Mouse (Mus musculus): ENCODE results near the gene Slc35b2. TPM values are rescaled to one million over a fixed set of nuclear protein-coding genes. Genes with fewer than 3 reads are reported as not detected.

The Slc35b2 gene
- polyA plus RNA-seq, 1 experiment from 2014 or later, result 131 TPM

DNA sequence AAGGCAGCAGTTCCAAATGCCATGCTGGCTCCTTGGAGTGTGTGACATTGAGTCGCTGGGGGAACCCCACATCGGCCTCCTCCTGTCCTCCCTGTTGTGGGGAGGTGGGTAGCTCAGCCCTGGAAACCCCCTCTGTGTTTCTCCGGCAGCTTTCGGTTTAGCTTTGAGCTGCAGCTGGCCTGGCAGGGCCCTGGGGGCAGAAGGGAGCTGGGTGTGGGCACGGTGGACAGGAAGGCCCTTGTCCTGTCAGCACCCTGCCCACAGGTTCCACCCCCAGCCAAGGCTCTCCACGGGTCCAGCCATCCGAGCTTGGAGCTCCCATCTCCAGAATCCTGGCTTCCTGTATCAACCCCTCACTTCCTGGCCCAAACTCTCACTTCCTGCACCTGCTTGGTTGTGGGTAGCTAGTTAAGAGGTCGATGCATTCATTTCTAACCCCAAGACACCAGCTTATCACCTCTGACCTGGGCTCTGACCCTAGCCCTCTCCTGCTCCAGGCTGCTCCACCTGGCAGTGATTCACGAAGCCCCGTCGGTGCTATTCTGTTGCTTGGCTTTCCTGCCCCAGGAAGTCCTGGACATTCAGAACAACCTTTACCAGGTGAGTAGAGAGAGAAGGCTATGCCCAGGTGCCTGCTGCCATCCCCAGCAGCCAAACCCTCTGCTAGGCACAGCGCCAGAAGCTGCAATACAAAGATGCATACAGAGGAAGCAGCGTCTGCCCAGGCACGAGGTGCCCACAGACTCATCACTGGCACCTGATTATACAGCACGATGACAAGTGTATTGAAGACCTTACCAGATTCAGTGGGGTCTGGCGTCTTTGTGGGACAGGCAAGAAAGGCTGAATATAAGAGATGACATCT lies 5.4 kb upstream of the Slc35b2 start:
- no peak overlapping the region for H3K9ac ChIP-seq (ENCODE audit: low read length)
- H3K27me3 ChIP-seq (ENCODE audit: control insufficient read depth, insufficient read depth, low read depth, low read length), result peaks cover 11% of the 10 kb centered on the region
- no peak for ATAC-seq (ENCODE audit: low read depth)
- no peak overlapping the region for H3K4me3 ChIP-seq (ENCODE audit: low read length)
- WGBS, result 62% methylated on average over 16 of the region's 16 CpGs
- H3K36me3 ChIP-seq (ENCODE audit: control insufficient read depth, insufficient read depth, low read length), result no peaks in the 10 kb centered on the region
- H3K9me3 ChIP-seq (ENCODE audit: control insufficient read depth, low read length), result no peaks in the 10 kb centered on the region
- no peak overlapping the region for H3K27ac ChIP-seq (ENCODE audit: low read length)
- H3K4me1 ChIP-seq (replicated peaks; ENCODE audit: control insufficient read depth, insufficient read depth, low read length), result peaks cover 6% of the 10 kb centered on the region; the same call in 1 of the 2 replicates
- no peak overlapping the region for H3K4me2 ChIP-seq (ENCODE audit: low read depth, low read length)

DNA sequence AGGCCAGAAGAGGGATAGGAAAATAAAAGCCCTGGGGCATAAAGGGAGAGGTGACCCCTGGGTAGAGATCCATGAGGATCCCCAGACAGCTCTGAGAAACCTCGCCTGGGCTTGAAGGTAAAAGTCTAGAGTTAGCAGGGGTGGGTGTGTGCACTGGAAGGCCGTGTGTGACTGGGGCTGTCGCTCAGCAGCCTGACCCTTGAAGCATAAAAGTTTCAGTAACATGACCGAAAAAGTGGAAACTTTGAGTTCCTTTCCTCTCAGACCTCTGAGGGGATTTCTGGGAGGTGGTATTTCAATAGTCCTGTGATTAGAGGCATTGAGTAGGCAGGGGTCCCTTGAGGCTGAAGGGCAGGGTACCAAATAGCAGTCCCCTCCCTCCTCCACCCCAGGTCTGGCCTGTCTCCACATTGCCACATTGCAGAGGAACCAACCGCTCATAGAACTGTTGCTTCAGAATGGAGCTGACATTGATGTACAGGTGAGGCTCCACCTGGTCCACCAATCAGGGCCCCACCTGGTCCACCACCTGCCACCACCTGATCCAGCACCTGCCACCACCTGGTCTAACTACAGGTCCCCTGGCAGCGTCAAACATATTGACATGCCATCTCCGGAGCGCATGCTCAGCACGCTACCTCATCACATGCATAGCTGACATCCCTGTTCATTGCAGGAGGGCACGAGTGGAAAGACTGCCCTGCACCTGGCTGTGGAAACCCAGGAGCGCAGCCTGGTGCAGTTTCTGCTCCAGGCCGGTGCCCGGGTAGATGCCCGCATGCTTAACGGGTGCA lies 3.7 kb upstream of the Slc35b2 start:
- H3K9ac ChIP-seq (ENCODE audit: low read length), result no peak overlapping the region
- no peaks in the 10 kb centered on the region for H3K9me3 ChIP-seq (ENCODE audit: control insufficient read depth, low read length)
- 83% methylated on average over 15 of the region's 15 CpGs for WGBS
- H3K4me3 ChIP-seq (ENCODE audit: low read length), result no peak overlapping the region
- H3K36me3 ChIP-seq (ENCODE audit: control insufficient read depth, insufficient read depth, low read length), result no peaks in the 10 kb centered on the region
- H3K4me1 ChIP-seq (replicated peaks; ENCODE audit: control insufficient read depth, insufficient read depth, low read length), result peaks cover 10% of the 10 kb centered on the region
- no peak for ATAC-seq (ENCODE audit: low read depth)
- peaks cover 11% of the 10 kb centered on the region for H3K27me3 ChIP-seq (ENCODE audit: control insufficient read depth, insufficient read depth, low read depth, low read length)
- no peak overlapping the region for H3K27ac ChIP-seq (ENCODE audit: low read length)
- H3K4me2 ChIP-seq (ENCODE audit: low read depth, low read length), result no peak overlapping the region

DNA sequence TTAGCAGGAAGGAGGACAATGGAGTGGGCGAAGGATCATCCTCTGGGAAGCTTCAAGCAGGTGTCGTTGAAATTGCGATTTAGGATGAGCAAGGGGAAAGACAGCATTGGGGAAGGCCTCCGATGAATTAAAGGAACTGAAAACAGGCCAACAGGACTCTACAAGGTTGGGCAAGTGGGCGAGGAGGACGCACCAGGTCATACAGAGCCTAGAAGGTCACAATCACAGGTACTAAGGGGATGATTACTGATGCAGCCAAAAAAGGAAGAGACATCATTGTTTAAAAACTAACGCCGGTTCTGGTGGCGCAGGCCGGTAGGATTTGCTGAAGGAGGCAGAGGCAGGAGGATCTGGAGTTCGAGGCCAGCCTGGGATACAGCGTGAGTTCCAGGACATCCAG lies 458 bp upstream of the Slc35b2 start:
- H3K36me3 ChIP-seq (ENCODE audit: control insufficient read depth, insufficient read depth, low read length), result peaks cover 28% of the 10 kb centered on the region
- H3K9me3 ChIP-seq (ENCODE audit: control insufficient read depth, low read length), result no peaks in the 10 kb centered on the region
- no peaks in the 10 kb centered on the region for H3K27me3 ChIP-seq (ENCODE audit: control insufficient read depth, insufficient read depth, low read depth, low read length)
- no peak for ATAC-seq (ENCODE audit: low read depth)
- no peak overlapping the region for H3K27ac ChIP-seq (ENCODE audit: low read length)
- no peak overlapping the region for H3K4me3 ChIP-seq (ENCODE audit: low read length)
- H3K4me2 ChIP-seq (ENCODE audit: low read depth, low read length), result no peak overlapping the region
- 69% methylated on average over 12 of the region's 12 CpGs for WGBS
- peaks cover 12% of the 10 kb centered on the region for H3K4me1 ChIP-seq (replicated peaks; ENCODE audit: control insufficient read depth, insufficient read depth, low read length)
- H3K9ac ChIP-seq (ENCODE audit: low read length), result no peak overlapping the region

DNA sequence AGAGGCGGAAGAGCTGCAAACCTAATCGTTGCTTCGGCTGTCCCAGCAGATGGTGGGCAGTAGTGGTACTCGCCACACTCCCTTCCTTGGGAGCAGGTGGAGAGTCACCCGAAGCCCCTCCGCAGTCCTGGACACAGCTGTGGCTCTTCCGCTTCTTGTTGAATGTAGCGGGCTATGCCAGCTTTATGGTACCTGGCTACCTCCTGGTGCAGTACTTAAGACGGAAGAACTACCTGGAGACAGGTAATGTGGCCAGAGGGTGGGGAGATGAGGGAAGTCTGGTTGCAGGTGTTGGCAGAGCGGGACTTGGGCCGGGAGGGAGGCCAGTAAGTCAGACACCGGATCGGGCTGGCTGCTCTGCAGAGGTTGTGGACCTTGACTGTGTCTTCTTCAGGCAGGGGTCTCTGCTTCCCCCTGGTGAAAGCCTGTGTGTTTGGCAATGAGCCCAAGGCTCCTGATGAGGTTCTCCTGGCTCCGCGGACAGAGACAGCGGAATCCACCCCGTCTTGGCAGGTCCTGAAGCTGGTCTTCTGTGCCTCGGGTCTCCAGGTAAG lies 934 bp downstream of the Slc35b2 start:
- peak overlapping the region; percentile 65 for H3K4me3 ChIP-seq (ENCODE audit: low read length)
- 7% methylated on average over 18 of the region's 18 CpGs for WGBS
- peak overlapping the region; percentile 79 for H3K4me2 ChIP-seq (ENCODE audit: low read depth, low read length)
- no peak for ATAC-seq (ENCODE audit: low read depth)
- no peaks in the 10 kb centered on the region for H3K27me3 ChIP-seq (ENCODE audit: control insufficient read depth, insufficient read depth, low read depth, low read length)
- H3K36me3 ChIP-seq (ENCODE audit: control insufficient read depth, insufficient read depth, low read length), result peaks cover 42% of the 10 kb centered on the region
- no peaks in the 10 kb centered on the region for H3K9me3 ChIP-seq (ENCODE audit: control insufficient read depth, low read length)
- peak overlapping the region; percentile 62; the same call in 1 of the 2 replicates for H3K27ac ChIP-seq (ENCODE audit: low read length)
- H3K4me1 ChIP-seq (replicated peaks; ENCODE audit: control insufficient read depth, insufficient read depth, low read length), result peaks cover 12% of the 10 kb centered on the region
- peak overlapping the region; percentile 81 for H3K9ac ChIP-seq (ENCODE audit: low read length)

DNA sequence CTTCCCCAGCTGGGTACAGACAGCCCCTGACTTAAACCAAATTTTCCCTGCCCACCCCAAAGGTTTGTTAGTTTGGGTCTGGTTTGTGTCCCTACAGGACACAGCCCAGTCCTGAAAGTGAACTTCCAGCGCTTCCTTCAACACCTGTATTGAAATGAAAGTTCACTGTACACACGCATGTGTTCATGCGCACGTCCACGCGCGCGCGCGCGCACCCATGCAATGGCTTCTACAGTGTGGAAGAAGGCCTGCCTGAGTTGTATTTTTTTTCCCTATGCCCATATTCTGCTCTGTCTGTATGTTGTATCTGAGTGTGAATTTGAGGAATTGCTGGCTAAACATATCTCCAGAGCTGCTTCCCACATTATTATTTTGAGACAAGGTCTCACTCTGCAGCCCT lies 1.4 kb downstream of the Slc35b2 start:
- 91% methylated on average over 11 of the region's 11 CpGs for WGBS
- H3K4me3 ChIP-seq (ENCODE audit: low read length), result peak overlapping the region; percentile 65
- H3K9ac ChIP-seq (ENCODE audit: low read length), result peak overlapping the region; percentile 81
- H3K27ac ChIP-seq (ENCODE audit: low read length), result no peak overlapping the region
- H3K27me3 ChIP-seq (ENCODE audit: control insufficient read depth, insufficient read depth, low read depth, low read length), result no peaks in the 10 kb centered on the region
- H3K4me1 ChIP-seq (replicated peaks; ENCODE audit: control insufficient read depth, insufficient read depth, low read length), result peaks cover 12% of the 10 kb centered on the region
- ATAC-seq (ENCODE audit: low read depth), result no peak
- peak overlapping the region; percentile 79 for H3K4me2 ChIP-seq (ENCODE audit: low read depth, low read length)
- peaks cover 47% of the 10 kb centered on the region for H3K36me3 ChIP-seq (ENCODE audit: control insufficient read depth, insufficient read depth, low read length)
- no peaks in the 10 kb centered on the region for H3K9me3 ChIP-seq (ENCODE audit: control insufficient read depth, low read length)

DNA sequence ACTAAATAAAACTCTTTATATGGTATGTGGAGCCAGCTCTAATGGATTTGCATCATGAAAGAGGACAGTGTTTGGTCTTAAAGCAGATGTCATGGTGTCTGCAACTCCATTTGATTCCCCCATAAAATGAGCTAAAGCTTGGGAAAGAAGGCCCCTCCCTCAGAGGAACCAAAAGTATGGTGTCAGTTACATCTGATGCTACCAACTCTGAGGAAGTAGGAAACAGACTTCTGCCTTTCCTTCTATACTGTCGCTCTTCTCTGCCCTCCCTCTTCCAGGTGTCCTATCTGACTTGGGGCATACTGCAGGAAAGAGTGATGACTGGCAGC lies 2.3 kb downstream of the Slc35b2 start:
- WGBS, result 72% methylated on average over 1 of the region's 1 CpGs
- peaks cover 15% of the 10 kb centered on the region for H3K4me1 ChIP-seq (replicated peaks; ENCODE audit: control insufficient read depth, insufficient read depth, low read length)

DNA sequence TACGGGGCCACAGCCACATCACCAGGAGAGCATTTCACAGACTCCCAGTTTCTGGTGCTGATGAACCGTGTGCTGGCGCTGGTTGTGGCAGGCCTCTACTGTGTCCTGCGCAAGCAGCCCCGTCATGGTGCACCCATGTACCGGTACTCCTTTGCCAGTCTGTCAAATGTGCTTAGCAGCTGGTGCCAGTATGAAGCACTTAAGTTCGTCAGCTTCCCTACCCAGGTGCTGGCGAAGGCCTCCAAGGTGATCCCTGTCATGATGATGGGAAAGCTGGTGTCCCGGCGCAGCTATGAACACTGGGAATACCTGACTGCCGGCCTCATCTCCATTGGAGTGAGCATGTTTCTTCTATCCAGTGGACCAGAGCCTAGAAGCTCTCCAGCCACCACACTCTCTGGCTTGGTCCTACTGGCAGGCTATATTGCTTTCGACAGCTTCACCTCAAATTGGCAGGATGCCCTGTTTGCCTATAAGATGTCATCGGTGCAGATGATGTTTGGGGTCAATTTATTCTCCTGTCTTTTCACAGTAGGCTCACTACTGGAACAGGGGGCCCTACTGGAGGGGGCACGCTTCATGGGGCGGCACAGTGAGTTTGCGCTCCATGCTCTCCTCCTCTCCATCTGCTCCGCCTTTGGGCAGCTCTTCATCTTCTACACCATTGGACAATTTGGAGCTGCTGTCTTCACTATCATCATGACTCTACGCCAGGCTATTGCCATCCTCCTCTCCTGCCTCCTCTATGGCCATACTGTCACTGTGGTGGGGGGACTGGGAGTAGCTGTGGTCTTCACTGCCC lies 2.9 kb downstream of the Slc35b2 start:
- no peak for ATAC-seq (ENCODE audit: low read depth)
- no peak overlapping the region for H3K27ac ChIP-seq (ENCODE audit: low read length)
- 52% methylated on average over 18 of the region's 18 CpGs for WGBS
- peaks cover 21% of the 10 kb centered on the region for H3K4me1 ChIP-seq (replicated peaks; ENCODE audit: control insufficient read depth, insufficient read depth, low read length)
- no peaks in the 10 kb centered on the region for H3K9me3 ChIP-seq (ENCODE audit: control insufficient read depth, low read length)
- H3K9ac ChIP-seq (ENCODE audit: low read length), result no peak overlapping the region
- H3K4me2 ChIP-seq (ENCODE audit: low read depth, low read length), result no peak overlapping the region
- H3K4me3 ChIP-seq (ENCODE audit: low read length), result no peak overlapping the region
- no peaks in the 10 kb centered on the region for H3K27me3 ChIP-seq (ENCODE audit: control insufficient read depth, insufficient read depth, low read depth, low read length)
- peaks cover 61% of the 10 kb centered on the region for H3K36me3 ChIP-seq (ENCODE audit: control insufficient read depth, insufficient read depth, low read length)

More for the DNA sequence above, 2.3 kb downstream of the Slc35b2 start:
- H3K27me3 ChIP-seq (ENCODE audit: control insufficient read depth, insufficient read depth, low read depth, low read length), result no peaks in the 10 kb centered on the region
- peaks cover 55% of the 10 kb centered on the region for H3K36me3 ChIP-seq (ENCODE audit: control insufficient read depth, insufficient read depth, low read length)
- H3K27ac ChIP-seq (ENCODE audit: low read length), result no peak overlapping the region
- no peak overlapping the region for H3K9ac ChIP-seq (ENCODE audit: low read length)
- no peak for ATAC-seq (ENCODE audit: low read depth)
- H3K9me3 ChIP-seq (ENCODE audit: control insufficient read depth, low read length), result no peaks in the 10 kb centered on the region
- no peak overlapping the region for H3K4me3 ChIP-seq (ENCODE audit: low read length)
- H3K4me2 ChIP-seq (ENCODE audit: low read depth, low read length), result no peak overlapping the region

DNA sequence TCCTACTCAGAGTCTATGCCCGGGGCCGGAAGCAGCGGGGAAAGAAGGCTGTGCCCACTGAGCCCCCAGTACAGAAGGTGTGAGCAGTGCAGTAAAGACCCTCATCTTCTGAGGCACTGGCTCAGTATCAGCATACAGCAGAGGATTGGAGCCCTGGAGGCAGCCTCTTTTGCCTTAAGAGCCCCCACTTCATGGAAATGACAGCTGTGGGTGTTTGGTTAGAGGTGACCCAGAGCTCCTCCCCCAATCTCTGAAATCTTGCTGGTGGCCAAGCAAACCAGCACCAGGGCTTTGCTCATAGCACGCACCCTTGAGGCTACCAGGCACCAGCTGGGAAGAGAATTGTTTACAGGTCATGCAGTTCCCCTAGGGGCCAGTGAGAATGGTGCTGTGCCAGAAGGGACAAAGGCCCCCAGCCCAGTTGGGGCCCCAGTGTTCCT lies 3.5 kb downstream of the Slc35b2 start:
- WGBS, result 34% methylated on average over 4 of the region's 4 CpGs
- Histone ChIP-seq H3K27me3 (ENCODE audit: control insufficient read depth, insufficient read depth, low read depth, low read length) (no peaks in the 10 kb centered on the region), H3K9ac (ENCODE audit: low read length) (no peak overlapping the region), H3K27ac (ENCODE audit: low read length) (no peak overlapping the region), H3K36me3 (ENCODE audit: control insufficient read depth, insufficient read depth, low read length) (peaks cover 63% of the 10 kb centered on the region), H3K9me3 (ENCODE audit: control insufficient read depth, low read length) (no peaks in the 10 kb centered on the region), H3K4me3 (ENCODE audit: low read length) (no peak overlapping the region), H3K4me1 (replicated peaks; ENCODE audit: control insufficient read depth, insufficient read depth, low read length) (peaks cover 23% of the 10 kb centered on the region), H3K4me2 (ENCODE audit: low read depth, low read length) (no peak overlapping the region)
- ATAC-seq (ENCODE audit: low read depth), result no peak

Data from lung, embryonic 16.5 days (tissue).